Mouse (Mus musculus) hindbrain, embryonic 14.5 days (tissue): Measurements from ENCODE around the gene Lrrc19. TPM values are rescaled to one million over a fixed set of nuclear protein-coding genes. Genes with fewer than 3 reads are reported as not detected.

Source experiments
- ATAC-seq: fragments of 200-750 bp; cut with Nextera tagmentation; 2 replicates; pipeline ENCODE4 v1.8.0; 2017; ENCODE audit warnings: moderate number of reproducible peaks, mild to moderate bottlenecking, moderate TSS enrichment, moderate library complexity; ENCODE audit not compliant: low FRiP score
- DNase-seq: peaks from one replicate; pipeline ENCODE4 v3.0.0-alpha.2; 2015; ENCODE audit warnings: low spot score
- H3K27ac ChIP-seq: fragments of 300-500 bp; sonication (generic); 2 replicates; pipeline ENCODE4 v1.5.1; 2014; ENCODE audit warnings: mild to moderate bottlenecking, moderate library complexity
- H3K27me3 ChIP-seq: fragments of 300-500 bp; sonication (generic); 2 replicates; pipeline ENCODE4 v1.6.1; 2014; ENCODE audit warnings: mild to moderate bottlenecking, low read length, mixed read lengths; ENCODE audit not compliant: control insufficient read depth, insufficient read depth
- H3K36me3 ChIP-seq: fragments of 300-500 bp; sonication (generic); replicated peaks from 2 replicates; pipeline ENCODE4 v1.6.1; 2014; ENCODE audit not compliant: control insufficient read depth, insufficient read depth
- H3K4me1 ChIP-seq: fragments of 300-500 bp; sonication (generic); replicated peaks from 2 replicates; pipeline ENCODE4 v1.6.1; 2014; ENCODE audit warnings: antibody characterized with exemption, low read length, mixed read lengths; ENCODE audit not compliant: control insufficient read depth, insufficient read depth
- H3K4me2 ChIP-seq: fragments of 300-500 bp; sonication (generic); replicated peaks from 2 replicates; pipeline ENCODE4 v1.6.1; 2014; ENCODE audit warnings: mild to moderate bottlenecking, moderate library complexity
- H3K4me3 ChIP-seq: fragments of 300-500 bp; sonication (generic); replicated peaks from 2 replicates; pipeline ENCODE4 v1.5.1; 2014; ENCODE audit warnings: mild to moderate bottlenecking, low read length
- H3K9ac ChIP-seq: fragments of 300-500 bp; sonication (generic); 2 replicates; pipeline ENCODE4 v1.6.1; 2014
- H3K9me3 ChIP-seq: fragments of 300-500 bp; sonication (generic); 2 replicates; pipeline ENCODE4 v1.6.1; 2016; ENCODE audit warnings: low read length; ENCODE audit not compliant: control insufficient read depth
- WGBS: fragments of 180-500 bp; shearing (Covaris S2); extraction: QIAGEN DNeasy Blood & Tissue Kit; methylation state at CpG from one replicate; pipeline ENCODE4 v1.1.7; 2014; 5-methylcytosine and 5-hydroxymethylcytosine counted together
- microRNA counts: library from miRNA; unstranded; fragments of <30 nt; microRNA quantifications from one replicate; lab custom pipeline; 2016
- microRNA-seq: library from miRNA; unstranded; fragments of <30 nt; microRNA quantifications from one replicate; pipeline ENCODE4, GENCODE M21; 2016
- polyA plus RNA-seq: library from polyadenylated mRNA; unstranded; fragments of >200 nt; fragmentation: Nextera tagmentation; extraction: Ambion mirVana; gene quantifications from 2 replicates; pipeline ENCODE4 v1.2.1, GENCODE M21; 2014

Gene Lrrc19
- polyA plus RNA-seq, 1 experiment from 2014 or later = 0.37 TPM

GRCm38 (mm10) chr4:94602496-94603030 lies 47.4 kb downstream of the Lrrc19 start:
- peak overlapping the region; percentile 100 for H3K4me3 ChIP-seq
- peak overlapping the region; percentile 97 for H3K9ac ChIP-seq
- DNase-seq (no peak), ATAC-seq (no peak; the same call in 1 of the 2 replicates)
- peaks cover 28% of the 10 kb centered on the region for H3K4me1 ChIP-seq
- WGBS = under 1% methylated on average over 30 of the region's 33 CpGs
- no peaks in the 10 kb centered on the region for H3K36me3 ChIP-seq
- no peaks in the 10 kb centered on the region for H3K9me3 ChIP-seq
- H3K27me3 ChIP-seq = no peaks in the 10 kb centered on the region
- peak overlapping the region; percentile 92 for H3K4me2 ChIP-seq
- peak overlapping the region; percentile 96 for H3K27ac ChIP-seq

- 89% methylated on average over 4 of the region's 4 CpGs for WGBS
- H3K9me3 ChIP-seq = no peaks in the 10 kb centered on the region
- H3K9ac ChIP-seq = no peak overlapping the region
- peaks cover 28% of the 10 kb centered on the region for H3K4me1 ChIP-seq
- DNase-seq = no peak
- no peaks in the 10 kb centered on the region for H3K36me3 ChIP-seq
- peak overlapping the region; percentile 92 for H3K4me2 ChIP-seq
- 0 out of 2 replicates have a peak overlapping the region, but pooled peaks have one; percentile 100 for H3K4me3 ChIP-seq
- no peak for ATAC-seq
- no peak overlapping the region for H3K27ac ChIP-seq
- no peaks in the 10 kb centered on the region for H3K27me3 ChIP-seq
Measured at GRCm38 (mm10) chr4:94601395-94601794, 48.5 kb downstream of the Lrrc19 start.

GRCm38 (mm10) chr4:94592709-94593108 lies 57.2 kb downstream of the Lrrc19 start:
- H3K9me3 ChIP-seq = no peaks in the 10 kb centered on the region
- ATAC-seq (no peak), DNase-seq (no peak)
- H3K4me3 ChIP-seq = no peak overlapping the region
- H3K4me1 ChIP-seq = 0 out of 2 replicates have a peak, but pooled peaks cover 4% of the 10 kb centered on the region
- H3K36me3 ChIP-seq = no peaks in the 10 kb centered on the region
- no peaks in the 10 kb centered on the region for H3K27me3 ChIP-seq
- no peak overlapping the region for H3K4me2 ChIP-seq
- H3K9ac ChIP-seq = no peak overlapping the region
- H3K27ac ChIP-seq = no peak overlapping the region

- H3K9ac ChIP-seq = no peak overlapping the region
- DNase-seq (no peak), ATAC-seq (no peak)
Measured at GRCm38 (mm10) chr4:94591765-94592381, 58.1 kb downstream of the Lrrc19 start.

More at GRCm38 (mm10) chr4:94591765-94592381, 58.1 kb downstream of the Lrrc19 start:
- Histone ChIP-seq H3K27me3 (no peaks in the 10 kb centered on the region), H3K4me1 (0 out of 2 replicates have a peak, but pooled peaks cover 4% of the 10 kb centered on the region), H3K27ac (no peak overlapping the region), H3K9me3 (no peaks in the 10 kb centered on the region), H3K4me2 (no peak overlapping the region), H3K36me3 (no peaks in the 10 kb centered on the region), H3K4me3 (no peak overlapping the region)
- 82% methylated on average over 4 of the region's 4 CpGs for WGBS

MicroRNAs encoded within 50 kb of the gene (microRNA counts, 519-probe panel; counts per million panel counts)
- microRNA mmu-miR-872 (lab: Ali Mortazavi, UCI) = 4,479 counts per million, percentile 42 among the panel's probes with 10 or more counts

Small RNA genes within 50 kb of the gene (microRNA-seq; reads per million reads assigned to microRNA genes)
- gene Mir872 = 3,451 reads per million, percentile 87 among the genes with 10 or more reads in this experiment

Other genes starting within 250 kb of the Lrrc19 start
- gene Gm10306, start 93.6 kb downstream of the Lrrc19 start, polyA plus RNA-seq = not detected in 2 replicates
- 19.4 and 19.7 TPM in 2 replicates for gene Caap1, start 93.3 kb downstream of the Lrrc19 start, polyA plus RNA-seq
- 72.1 and 75.3 TPM in 2 replicates for gene Plaa, start 46.9 kb downstream of the Lrrc19 start, polyA plus RNA-seq
- gene Ift74, start 35.7 kb downstream of the Lrrc19 start, polyA plus RNA-seq = 27.3 and 27.6 TPM in 2 replicates
- 11.5 and 11.6 TPM in 2 replicates for gene Tek, start 89.1 kb upstream of the Lrrc19 start, polyA plus RNA-seq